In genomic region chr5:103753511-103754329, GRCm38 (mm10) we compare ENCODE assay signal across 8 mouse cellular contexts.
DNase-seq lines count a peak whose midpoint lies in the region; ATAC-seq and TF ChIP-seq lines count a peak whose summit lies in the region.

No protein-coding gene starts in this region.

- H3K9me3 ChIP-seq in hindbrain, postnatal 0 days (ENCODE audit: low read length), result no peaks in the 10 kb centered on the region

- TF ChIP-seq CTCF in cortical plate, adult 2 months (IDR thresholded peaks at IDR 0.05; ENCODE audit: extremely low read depth, insufficient read depth, low read length), result no peak
- TF ChIP-seq CTCF in hindbrain, postnatal 0 days (IDR thresholded peaks at IDR 0.05; ENCODE audit: low read depth), result no peak

- no peaks in the 10 kb centered on the region for H3K27me3 ChIP-seq in hindbrain, postnatal 0 days (ENCODE audit: insufficient read depth, low read length)

- peak overlapping the region; percentile 94 for H3K4me3 ChIP-seq in cortical plate, adult 2 months (ENCODE audit: insufficient read depth, low read length)
- peak overlapping the region; percentile 59 for H3K4me3 ChIP-seq in hindbrain, postnatal 0 days (ENCODE audit: low read length)

- ATAC-seq in hindbrain, postnatal 0 days, result peak; percentile 96
- ATAC-seq in megakaryocyte-erythroid progenitor cell, adult 5-6 weeks (replicated peaks; ENCODE audit: low FRiP score, low TSS enrichment, poor library complexity, severe bottlenecking), result peak; percentile 75

- peak overlapping the region; percentile 99 for H3K27ac ChIP-seq in cortical plate, adult 2 months (ENCODE audit: insufficient read depth, low read length)
- H3K27ac ChIP-seq in hindbrain, postnatal 0 days, result peak overlapping the region; percentile 93

- peak overlapping the region; percentile 63 for H3K9ac ChIP-seq in hindbrain, postnatal 0 days (replicated peaks; ENCODE audit: low read length)

- intact Hi-C loops in left cerebral cortex, postnatal 25 days (cut with DNase I), result loop anchor here (2.0 to 5.0 kb wide), 2 partner anchors 34 to 63 kb away; no protein-coding TSS in a partner anchor

- peak overlapping the region; percentile 56 for H3K4me2 ChIP-seq in hindbrain, postnatal 0 days (ENCODE audit: low read depth, low read length)

- H3K36me3 ChIP-seq in hindbrain, postnatal 0 days (ENCODE audit: insufficient read depth, low read length), result no peaks in the 10 kb centered on the region

- 0 out of 2 replicates have a peak, but pooled peaks cover 2% of the 10 kb centered on the region for H3K4me1 ChIP-seq in cortical plate, adult 2 months (ENCODE audit: control insufficient read depth, insufficient read depth, low read length)
- H3K4me1 ChIP-seq in hindbrain, postnatal 0 days (ENCODE audit: insufficient read depth, low read length), result no peaks in the 10 kb centered on the region

- WGBS in hindbrain, postnatal 0 days, result under 1% methylated on average over 62 of the region's 86 CpGs

- peak; percentile 49; the same call in 1 of the 2 replicates for TF ChIP-seq POLR2A in cortical plate, adult 2 months (IDR thresholded peaks at IDR 0.05; ENCODE audit: extremely low read depth, insufficient read depth, low read length)

- DNase-seq in adipocyte (ENCODE audit: low spot score), result peak; percentile 81
- peak; percentile 77 for DNase-seq in gastrocnemius, adult 8-10 months (ENCODE audit: low spot score in 2 of 2)
- DNase-seq in hindbrain, postnatal 0 days (ENCODE audit: low spot score), result peak; percentile 89
- peak; percentile 79 to 82 for DNase-seq in left cerebral cortex, postnatal 25 days (ENCODE audit: low spot score in 2 of 2)
- peak; percentile 75 for DNase-seq in right cerebral cortex, postnatal 14 days
- DNase-seq in urinary bladder, postnatal 25 days (ENCODE audit: low spot score), result peak; percentile 82

Comparison
In these comparisons a context has a peak if more than half of its experiments do, and no peak if none do; other contexts are left out.
1. Peak in every context shown above with its lines: DNase-seq, ATAC-seq, H3K4me3 ChIP-seq and H3K27ac ChIP-seq.